Mouse (Mus musculus) erythroblast, embryonic 14.5 days (primary cell): ENCODE measurements at regions not wholly inside any gene's neighbourhood (a gene's known extent, or its start where the extent isn't known, plus 50 kb on each side); places are given as distances from the start of the nearest gene placed in this dataset.

ENCODE experiments used
- H3K27me3 ChIP-seq: 2 replicates; pipeline ENCODE4 v1.6.1; 2012; ENCODE audit warnings: inconsistent platforms; ENCODE audit not compliant: control insufficient read depth
- H3K36me3 ChIP-seq: 2 replicates; pipeline ENCODE4 v1.6.1; 2012; ENCODE audit warnings: mild to moderate bottlenecking, inconsistent platforms; ENCODE audit not compliant: control insufficient read depth
- H3K4me1 ChIP-seq: 2 replicates; pipeline ENCODE4 v1.6.1; 2012; ENCODE audit warnings: inconsistent platforms; ENCODE audit not compliant: control insufficient read depth
- H3K4me3 ChIP-seq: replicated peaks from 2 replicates; pipeline ENCODE3; 2012; ENCODE audit warnings: moderate library complexity, mild to moderate bottlenecking, inconsistent platforms
- H3K9me3 ChIP-seq: 2 replicates; pipeline ENCODE4 v1.6.1; 2012; ENCODE audit warnings: low read length, inconsistent platforms, mixed read lengths; ENCODE audit not compliant: control insufficient read depth
- GATA1 ChIP-seq: IDR thresholded peaks from 2 replicates; pipeline ENCODE4 v1.6.1; 2012; ENCODE audit warnings: low read length, inconsistent platforms, mixed read lengths
- TAL1 ChIP-seq: IDR thresholded peaks from 3 replicates; pipeline ENCODE4 v1.6.1; 2012; ENCODE audit warnings: low read length, inconsistent platforms, mixed read lengths

DNA sequence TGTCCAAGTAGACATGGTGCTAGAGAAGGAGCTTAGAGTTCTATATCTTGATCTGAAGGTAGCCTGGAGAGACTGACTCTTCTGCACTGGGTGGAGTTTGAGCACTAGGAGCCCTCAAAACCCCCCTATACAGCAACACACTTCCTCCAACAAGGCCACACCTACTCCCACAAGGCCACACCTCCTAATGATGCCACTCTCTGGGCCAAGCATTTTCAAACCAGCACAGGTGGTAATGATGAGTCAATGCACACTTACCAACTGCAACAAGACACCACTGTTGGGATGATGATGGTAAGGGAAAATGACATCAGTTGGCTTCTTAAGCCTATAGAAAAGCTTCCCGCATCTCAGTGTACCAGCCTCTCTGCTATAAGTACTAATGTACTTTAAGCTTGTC lies 83.5 kb upstream of the Rybp start:
- Histone ChIP-seq H3K4me3 (no peak overlapping the region), H3K27me3 (no peaks in the 10 kb centered on the region), H3K36me3 (no peaks in the 10 kb centered on the region), H3K4me1 (no peaks in the 10 kb centered on the region), H3K9me3 (no peaks in the 10 kb centered on the region)
- TF ChIP-seq GATA1, result no peak
- TF ChIP-seq TAL1, result no peak

DNA sequence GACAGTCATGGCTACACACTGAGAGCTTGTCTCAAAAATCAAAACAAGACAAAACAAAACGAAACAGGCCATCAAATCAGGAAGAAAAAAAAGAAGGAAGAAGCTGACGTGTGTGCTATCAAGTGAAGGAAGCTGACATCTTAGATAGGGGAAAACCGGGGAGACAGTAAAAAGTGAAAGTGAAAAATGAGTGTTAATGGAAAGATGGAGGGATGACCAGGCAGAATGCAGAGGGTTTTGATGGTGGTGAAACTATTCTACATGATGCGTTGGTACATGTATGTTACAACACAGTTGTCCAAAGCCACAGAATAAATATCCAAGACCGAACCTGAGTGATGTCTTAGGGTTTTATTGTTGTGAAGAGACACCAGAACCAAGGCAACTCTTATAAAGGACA lies 83.1 kb upstream of the Rybp start:
- H3K4me3 ChIP-seq, result no peak overlapping the region

DNA sequence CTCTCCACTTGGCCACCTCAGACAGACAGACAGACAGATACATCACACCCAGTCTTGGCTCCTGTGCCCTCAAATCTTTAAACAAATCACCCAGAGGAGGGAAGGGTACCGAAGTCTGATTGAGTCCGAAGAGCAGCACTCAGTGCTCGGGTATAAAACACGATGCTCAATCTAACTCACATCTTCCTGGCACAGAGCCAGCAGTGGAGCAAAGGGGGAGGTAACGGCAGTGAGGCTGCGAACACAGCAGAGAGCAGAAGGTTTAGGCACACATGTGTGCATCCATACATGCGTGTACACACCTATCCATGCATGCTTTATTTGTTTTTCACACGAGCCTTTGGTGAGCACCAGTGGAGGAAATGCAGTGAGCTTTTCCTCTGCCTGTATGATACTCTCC lies 78.9 kb upstream of the Rybp start:
- H3K4me1 ChIP-seq, result no peaks in the 10 kb centered on the region
- no peaks in the 10 kb centered on the region for H3K36me3 ChIP-seq
- no peaks in the 10 kb centered on the region for H3K27me3 ChIP-seq
- TF ChIP-seq GATA1, result no peak
- TF ChIP-seq TAL1, result no peak
- H3K4me3 ChIP-seq, result no peak overlapping the region
- no peaks in the 10 kb centered on the region for H3K9me3 ChIP-seq

More for the DNA sequence above, 83.1 kb upstream of the Rybp start:
- no peaks in the 10 kb centered on the region for H3K27me3 ChIP-seq
- no peak for TF ChIP-seq TAL1
- no peak for TF ChIP-seq GATA1
- no peaks in the 10 kb centered on the region for H3K4me1 ChIP-seq
- no peaks in the 10 kb centered on the region for H3K36me3 ChIP-seq
- H3K9me3 ChIP-seq, result no peaks in the 10 kb centered on the region

DNA sequence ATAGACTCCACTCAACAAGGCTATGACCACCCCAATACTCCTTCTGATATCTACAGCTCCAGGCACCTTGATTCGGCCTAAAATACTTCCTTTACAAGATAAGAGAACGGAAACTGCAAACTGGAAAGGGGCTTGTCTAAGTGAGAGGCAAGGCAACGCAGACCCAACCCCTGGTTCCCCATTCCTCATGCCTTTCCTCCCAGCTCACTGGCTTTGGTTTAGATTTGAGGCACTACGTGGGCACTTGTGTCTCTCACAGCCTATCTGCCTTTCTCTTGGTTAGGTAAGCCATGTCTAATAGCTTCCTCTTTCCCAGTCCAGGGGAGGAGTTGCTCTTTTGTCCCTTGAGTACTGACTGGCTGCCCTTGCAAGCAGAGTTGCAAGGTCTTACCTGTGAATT lies 78.5 kb upstream of the Rybp start:
- TF ChIP-seq TAL1 (no peak), GATA1 (no peak)

DNA sequence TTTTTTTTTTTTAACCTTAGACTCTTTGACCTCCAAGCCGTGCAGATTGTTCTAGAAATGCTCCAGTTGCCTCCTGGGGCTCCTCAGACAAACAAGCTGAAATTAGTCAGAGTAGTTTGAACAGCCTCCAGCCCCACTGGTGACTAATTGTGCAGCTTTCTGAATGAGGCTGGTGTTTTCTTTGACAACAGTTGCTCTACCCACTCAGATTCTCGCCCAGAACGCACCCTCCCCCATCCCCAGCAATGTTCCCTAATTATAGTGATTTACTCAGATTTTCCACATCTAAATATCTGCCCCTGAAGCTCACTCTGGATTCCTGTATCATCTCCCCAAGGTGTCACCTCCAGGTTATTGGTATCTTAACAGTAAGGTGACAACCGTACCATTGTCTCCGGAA lies 76.4 kb upstream of the Rybp start:
- Histone ChIP-seq H3K4me3 (no peak overlapping the region), H3K36me3 (no peaks in the 10 kb centered on the region), H3K27me3 (no peaks in the 10 kb centered on the region), H3K9me3 (no peaks in the 10 kb centered on the region), H3K4me1 (no peaks in the 10 kb centered on the region)
- TF ChIP-seq TAL1 (no peak), GATA1 (no peak)

More for the DNA sequence above, 78.5 kb upstream of the Rybp start:
- no peaks in the 10 kb centered on the region for H3K36me3 ChIP-seq
- no peaks in the 10 kb centered on the region for H3K4me1 ChIP-seq
- no peaks in the 10 kb centered on the region for H3K27me3 ChIP-seq
- H3K9me3 ChIP-seq, result no peaks in the 10 kb centered on the region
- H3K4me3 ChIP-seq, result no peak overlapping the region

DNA sequence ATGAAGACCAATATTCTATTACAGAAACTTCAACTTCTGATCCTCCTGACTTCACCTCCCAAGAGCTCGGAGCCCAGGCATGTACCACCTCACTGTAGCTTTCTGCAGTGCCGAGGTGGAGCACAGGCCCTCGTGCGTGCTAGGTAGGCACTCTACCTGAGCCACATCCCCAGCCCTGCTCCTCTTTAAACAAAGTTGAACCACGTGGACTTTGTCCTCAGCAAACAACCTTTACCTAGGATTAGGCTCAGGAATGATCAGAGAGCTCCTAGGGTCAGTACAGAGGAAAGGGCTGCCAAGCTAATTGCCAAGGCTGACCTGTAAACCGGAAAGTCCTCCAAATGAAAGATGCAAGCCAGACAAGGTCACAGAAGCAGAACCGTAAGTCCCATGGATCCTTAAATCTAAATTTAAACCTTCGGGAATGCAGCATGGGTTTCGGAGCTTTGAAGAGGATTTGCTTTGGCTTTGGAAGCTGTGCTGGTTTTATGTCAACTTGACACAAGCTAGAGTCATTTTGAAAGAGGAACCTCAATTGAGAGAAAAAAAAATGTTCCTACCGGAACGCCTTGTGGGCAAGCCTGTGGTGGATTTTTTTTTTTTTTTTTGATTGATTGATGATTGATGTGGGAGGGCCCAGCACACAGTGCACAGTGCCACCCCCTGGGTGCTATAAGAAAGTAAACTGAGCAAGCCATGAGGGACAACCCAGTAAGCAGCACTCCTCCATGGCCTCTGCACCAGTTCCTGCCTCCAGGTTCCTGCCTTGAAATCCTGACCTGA lies 69.5 kb upstream of the Rybp start:
- H3K9me3 ChIP-seq, result no peaks in the 10 kb centered on the region
- H3K27me3 ChIP-seq, result no peaks in the 10 kb centered on the region
- H3K4me1 ChIP-seq, result no peaks in the 10 kb centered on the region
- no peak overlapping the region for H3K4me3 ChIP-seq
- TF ChIP-seq GATA1 (no peak), TAL1 (no peak)
- no peaks in the 10 kb centered on the region for H3K36me3 ChIP-seq

DNA sequence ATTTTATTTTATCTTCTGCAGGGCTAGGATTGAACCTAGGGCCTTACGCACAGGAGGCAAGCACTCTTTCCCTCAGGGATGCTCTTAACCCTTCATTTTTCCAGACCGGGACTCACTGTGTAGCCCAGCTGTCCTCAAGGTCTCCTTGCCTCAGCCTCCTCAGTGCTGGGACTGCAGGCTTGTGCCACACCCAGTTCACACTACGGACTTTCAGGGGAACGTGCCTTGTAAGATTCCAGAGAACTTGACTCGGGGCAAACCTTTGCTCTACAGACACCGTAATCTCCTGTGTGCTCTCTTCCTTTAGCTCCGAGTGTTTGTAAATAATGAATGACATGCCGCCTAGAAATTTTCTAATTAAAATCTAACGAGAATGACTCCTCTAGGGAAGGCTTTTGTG lies 68.6 kb upstream of the Rybp start:
- TF ChIP-seq TAL1 (no peak), GATA1 (no peak)
- no peaks in the 10 kb centered on the region for H3K4me1 ChIP-seq

DNA sequence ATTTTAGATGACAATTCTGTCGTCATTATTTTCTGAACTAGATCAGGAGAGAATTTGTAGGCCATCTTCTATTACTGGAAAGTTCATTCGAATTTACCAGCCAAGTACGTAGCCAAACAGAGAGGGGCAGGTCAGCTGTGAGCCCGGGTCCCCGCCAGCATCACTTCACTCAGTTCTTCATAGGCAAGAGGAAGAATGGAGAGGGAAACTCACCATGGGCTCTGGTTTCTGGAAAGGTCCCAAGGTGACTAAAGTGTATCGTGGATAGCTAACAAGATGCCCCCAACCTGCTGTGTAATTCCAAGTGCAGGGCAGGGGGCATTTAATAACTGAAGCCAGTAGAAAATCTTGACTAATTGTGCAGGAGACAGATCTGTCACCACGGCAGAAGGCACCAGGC lies 60.2 kb upstream of the Rybp start:
- H3K36me3 ChIP-seq, result no peaks in the 10 kb centered on the region
- no peak overlapping the region for H3K4me3 ChIP-seq
- no peaks in the 10 kb centered on the region for H3K9me3 ChIP-seq
- TF ChIP-seq TAL1, result no peak
- no peaks in the 10 kb centered on the region for H3K27me3 ChIP-seq
- no peaks in the 10 kb centered on the region for H3K4me1 ChIP-seq

More for the DNA sequence above, 68.6 kb upstream of the Rybp start:
- no peaks in the 10 kb centered on the region for H3K9me3 ChIP-seq
- no peak overlapping the region for H3K4me3 ChIP-seq
- H3K27me3 ChIP-seq, result no peaks in the 10 kb centered on the region
- no peaks in the 10 kb centered on the region for H3K36me3 ChIP-seq

DNA sequence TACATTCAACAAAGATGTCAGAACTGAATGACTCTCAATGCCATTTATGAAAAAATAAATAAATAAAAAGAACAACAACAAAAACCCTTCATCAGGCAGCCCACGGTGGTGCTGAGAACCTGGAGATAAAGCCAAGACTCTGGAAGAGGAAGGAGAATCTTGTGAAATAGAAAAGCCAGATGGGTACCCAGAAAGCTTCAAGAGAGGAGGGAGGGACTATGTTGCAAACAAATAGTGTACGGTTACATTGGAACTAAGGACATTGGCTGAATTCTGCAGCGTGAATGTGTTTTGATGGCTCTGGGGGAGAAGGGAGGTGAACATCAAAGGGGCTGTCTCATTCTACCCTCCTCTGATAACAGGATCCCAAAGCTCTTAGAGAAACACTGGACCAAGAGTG lies 57.8 kb upstream of the Rybp start:
- Histone ChIP-seq H3K36me3 (no peaks in the 10 kb centered on the region), H3K4me3 (no peak overlapping the region), H3K9me3 (no peaks in the 10 kb centered on the region), H3K4me1 (no peaks in the 10 kb centered on the region), H3K27me3 (no peaks in the 10 kb centered on the region)
- TF ChIP-seq GATA1 (no peak), TAL1 (no peak)
